Mouse (Mus musculus): Measurements from ENCODE around the gene Gm20431. TPM values are rescaled to one million over a fixed set of nuclear protein-coding genes. Genes with fewer than 3 reads are reported as not detected.

Gene Gm20431
- total RNA-seq (2022): 10 to 100 TPM; 35.0 to 46.6 (median 40.9) TPM

- peak; percentile 87 to 93 for DNase-seq (ENCODE audit: low spot score in 2 of 2)
These were observed at the start of gene Gm20431 for GRCm38 (mm10) chr2:167661270-167662203. Gene Gm20431 (minus strand): TSS chr2:167661496.

DNA sequence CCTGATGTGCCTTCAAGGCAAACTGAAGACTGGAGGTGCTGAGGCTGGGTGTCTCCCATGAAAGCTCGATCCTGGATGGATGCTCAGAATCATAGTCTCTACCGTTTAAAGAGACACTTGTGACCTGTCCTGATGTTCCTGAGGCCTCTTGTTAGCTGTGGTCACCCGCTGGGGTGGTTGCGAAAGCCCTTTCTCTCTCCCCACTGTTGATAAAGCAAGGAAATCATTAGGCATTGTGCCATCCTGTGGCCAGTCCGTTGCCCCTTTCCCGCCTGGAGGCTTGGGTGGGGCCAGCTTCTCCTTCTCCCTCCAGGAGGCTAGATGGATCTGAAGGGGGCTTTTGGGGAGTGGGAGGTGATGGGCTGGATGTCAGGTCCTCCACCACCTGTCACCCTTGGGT is 49.3 kb upstream of the Gm20431 start:
- no peak for DNase-seq (ENCODE audit: low spot score in 2 of 2)

- DNase-seq (ENCODE audit: low spot score in 2 of 2): no peak
These were observed 48.7 kb upstream of the Gm20431 start for GRCm38 (mm10) chr2:167709969-167710368.

- no peak for DNase-seq (ENCODE audit: low spot score in 2 of 2)
These were observed 47.1 kb upstream of the Gm20431 start for GRCm38 (mm10) chr2:167708373-167708772.

GRCm38 (mm10) chr2:167706183-167706939 is 45.1 kb upstream of the Gm20431 start:
- no peak for DNase-seq (ENCODE audit: low spot score in 2 of 2)

- DNase-seq (ENCODE audit: low spot score in 2 of 2): no peak
These were observed 43.1 kb upstream of the Gm20431 start for GRCm38 (mm10) chr2:167704409-167704808.

GRCm38 (mm10) chr2:167702126-167702525 is 40.8 kb upstream of the Gm20431 start:
- DNase-seq (ENCODE audit: low spot score in 2 of 2): no peak

DNA sequence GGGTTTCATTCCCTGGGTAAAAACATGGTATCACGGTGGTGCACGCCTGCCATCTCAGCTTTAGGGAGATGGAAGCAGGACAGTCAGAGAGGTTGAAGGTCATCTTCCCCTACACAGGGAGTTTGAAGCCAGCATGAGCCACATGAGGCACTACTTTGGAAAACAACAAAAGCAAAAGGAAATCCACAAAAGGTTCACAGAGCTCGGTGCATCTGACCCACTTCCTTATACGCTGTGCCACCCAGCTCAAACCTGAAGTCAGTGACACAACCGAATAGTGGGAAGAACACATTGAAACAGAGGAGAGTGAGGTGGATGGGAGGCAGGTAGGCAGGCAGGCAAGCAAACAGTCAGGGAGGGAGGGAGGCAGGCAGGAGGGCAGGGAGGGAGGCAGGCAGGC is 40.2 kb upstream of the Gm20431 start:
- DNase-seq (ENCODE audit: low spot score in 2 of 2): no peak

DNA sequence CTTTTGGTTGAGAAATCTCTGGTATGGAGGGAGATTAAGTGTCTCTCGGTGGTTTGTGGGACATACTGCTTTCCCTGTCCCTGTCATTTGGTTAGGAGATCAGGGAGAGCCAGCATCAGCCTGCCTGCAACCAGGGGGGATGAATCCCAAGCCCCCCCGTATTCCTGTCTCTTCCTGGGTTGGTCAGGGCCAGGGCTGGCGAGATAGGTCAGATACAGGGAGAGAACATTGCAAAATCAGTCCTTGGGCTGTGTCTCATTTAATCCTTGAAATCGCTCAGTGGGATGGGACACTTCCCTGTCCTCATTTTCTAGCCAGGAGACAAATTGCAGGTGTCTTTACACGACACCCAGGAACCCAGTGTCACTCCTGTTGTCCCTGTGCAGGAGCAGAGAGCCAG is 38.7 kb upstream of the Gm20431 start:
- DNase-seq (ENCODE audit: low spot score in 2 of 2): no peak

GRCm38 (mm10) chr2:167697902-167698301 is 36.6 kb upstream of the Gm20431 start:
- no peak for DNase-seq (ENCODE audit: low spot score in 2 of 2)

DNA sequence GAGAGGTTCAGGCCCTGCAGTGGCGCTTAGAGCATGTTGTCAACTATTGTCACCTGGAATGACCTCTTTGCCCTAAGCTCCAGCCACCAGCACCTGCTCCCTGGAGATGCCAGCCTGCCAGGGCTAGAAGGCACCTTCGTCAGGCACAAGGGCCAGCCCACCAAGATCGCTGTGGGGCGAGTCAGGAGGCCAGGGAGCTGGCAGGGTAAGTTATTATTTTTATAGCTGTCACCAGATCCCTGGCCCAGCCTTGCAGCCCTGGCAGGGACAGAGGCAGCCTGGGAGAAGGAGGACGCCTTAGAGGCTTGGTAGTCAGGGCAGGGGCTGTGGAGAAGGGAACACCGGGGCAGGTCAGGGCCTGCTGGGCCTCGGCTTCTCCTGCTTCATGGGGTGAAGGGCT is 34.8 kb upstream of the Gm20431 start:
- no peak for DNase-seq (ENCODE audit: low spot score in 2 of 2)

- no peak for DNase-seq (ENCODE audit: low spot score in 2 of 2)
These were observed 34.2 kb upstream of the Gm20431 start for GRCm38 (mm10) chr2:167695491-167695890.

DNA sequence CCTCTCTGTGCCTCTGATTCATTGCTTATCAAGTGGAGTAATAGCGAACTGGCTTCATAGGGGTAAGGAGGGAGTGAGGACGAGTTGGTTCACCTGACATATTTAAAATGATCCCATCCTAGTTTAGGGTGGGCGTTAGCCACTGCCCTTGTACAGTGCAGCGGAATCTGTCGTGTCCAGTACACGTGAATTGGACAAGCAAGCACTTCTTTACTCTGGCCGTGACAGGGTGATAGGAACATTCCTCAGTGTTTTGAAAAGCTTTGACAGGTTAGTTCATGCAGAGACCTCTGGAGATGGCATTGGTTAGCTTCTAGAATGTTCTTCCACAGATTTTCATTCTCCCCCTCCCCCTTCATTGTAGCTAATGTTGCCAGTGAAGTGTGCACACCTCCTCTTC is 33.7 kb upstream of the Gm20431 start:
- no peak for DNase-seq (ENCODE audit: low spot score in 2 of 2)

DNA sequence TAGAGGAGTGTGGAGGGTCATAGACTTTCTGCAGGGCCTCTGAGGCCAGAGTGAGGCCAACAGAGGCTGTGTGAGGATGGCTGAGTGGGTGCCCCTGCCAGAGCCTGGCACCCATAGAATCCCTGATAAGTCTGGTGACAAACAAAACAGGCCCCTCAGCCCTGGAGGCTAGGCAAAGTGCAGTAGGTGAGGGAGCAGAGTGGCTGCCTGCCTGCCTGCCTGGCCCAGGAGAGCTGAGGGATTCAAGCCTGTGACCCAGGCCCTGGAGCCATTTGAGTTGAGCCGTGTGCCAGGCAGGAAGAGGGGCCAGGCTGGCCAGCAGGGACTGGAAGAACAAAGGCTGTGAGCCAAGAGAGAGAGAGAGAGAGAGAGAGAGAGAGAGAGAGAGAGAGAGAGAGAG is 32.9 kb upstream of the Gm20431 start:
- no peak for DNase-seq (ENCODE audit: low spot score in 2 of 2)

- no peak for DNase-seq (ENCODE audit: low spot score in 2 of 2)
These were observed 32.2 kb upstream of the Gm20431 start for GRCm38 (mm10) chr2:167693540-167693939.

GRCm38 (mm10) chr2:167692831-167693230 is 31.5 kb upstream of the Gm20431 start:
- DNase-seq (ENCODE audit: low spot score in 2 of 2): no peak

DNA sequence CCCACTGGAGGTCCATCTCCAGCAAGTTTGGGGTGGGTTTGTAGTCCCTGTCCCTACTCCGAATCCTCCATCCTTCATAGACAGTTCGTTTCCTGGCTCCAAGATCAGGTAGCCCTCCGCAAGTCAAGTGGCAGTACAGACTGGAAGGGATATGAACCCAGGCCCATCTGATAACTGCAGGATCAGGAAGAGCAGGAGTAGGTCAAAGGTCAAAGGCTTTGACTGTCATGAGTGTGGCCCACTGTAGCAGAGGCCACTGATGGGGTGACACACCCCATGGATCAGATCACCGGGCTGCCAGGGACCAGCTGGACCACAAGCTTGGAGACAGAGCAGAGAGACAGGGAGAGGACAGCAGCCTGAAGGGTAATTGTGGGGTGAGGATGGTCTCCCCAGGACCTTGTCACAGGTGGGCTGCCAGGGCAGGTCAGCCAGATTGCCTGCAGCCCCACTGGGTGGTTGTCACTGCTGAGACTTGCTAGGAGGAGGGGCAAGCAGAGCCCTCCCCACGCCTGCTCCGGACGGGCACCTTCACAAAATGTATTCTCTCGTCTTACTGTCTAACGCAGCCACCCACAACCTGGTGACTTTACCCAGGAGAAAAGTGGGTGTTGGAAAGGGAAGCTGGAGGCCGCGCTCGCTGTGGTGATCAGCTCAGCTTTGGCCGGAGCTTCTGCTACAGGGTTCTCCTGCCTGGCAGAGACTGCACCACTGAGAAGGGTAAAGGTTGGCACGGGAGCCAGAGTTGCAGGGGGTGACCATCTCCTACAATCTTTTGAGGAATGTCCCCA is 30.8 kb upstream of the Gm20431 start:
- DNase-seq (ENCODE audit: low spot score in 2 of 2): no peak

GRCm38 (mm10) chr2:167691410-167691809 is 30.1 kb upstream of the Gm20431 start:
- no peak for DNase-seq (ENCODE audit: low spot score in 2 of 2)

DNA sequence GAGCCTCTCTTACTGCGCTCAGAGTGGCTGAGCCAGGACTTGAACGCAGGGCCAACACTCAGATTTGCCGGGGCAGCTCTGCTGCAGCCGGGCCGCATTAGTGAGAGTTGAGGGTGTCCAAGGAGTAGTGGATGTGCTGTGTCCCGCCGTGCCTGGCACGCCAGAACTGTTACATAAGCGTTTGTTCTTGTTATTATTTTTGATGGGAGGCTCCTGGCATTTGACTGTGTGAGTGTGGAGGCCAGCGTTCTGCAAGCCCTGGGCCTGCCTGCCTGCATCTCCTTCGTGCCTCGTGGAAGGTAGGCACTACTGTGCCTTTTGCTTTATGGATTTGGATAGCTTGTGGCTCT is 29.6 kb upstream of the Gm20431 start:
- peak in 1 of 2 experiments; percentile 46 for DNase-seq (ENCODE audit: low spot score in 2 of 2)

- DNase-seq (ENCODE audit: low spot score in 2 of 2): peak; percentile 66 to 68
These were observed 29.1 kb upstream of the Gm20431 start for GRCm38 (mm10) chr2:167690219-167690961.

Data from layer of hippocampus, adult 8-10 months (tissue).